Mouse (Mus musculus): ENCODE results near the gene Dennd4a. TPM values are rescaled to one million over a fixed set of nuclear protein-coding genes. Genes with fewer than 3 reads are reported as not detected.
A peak's percentile ranks its signal among the peaks of the same experiment; 100 is the strongest.

Gene Dennd4a
- polyA plus RNA-seq, 1 experiment from 2014 or later = 3.1 TPM

- no peak overlapping the region for H3K4me2 ChIP-seq (replicated peaks; ENCODE audit: low read depth)
- no peaks in the 10 kb centered on the region for H3K9me3 ChIP-seq (ENCODE audit: control insufficient read depth)
- no peak overlapping the region for H3K9ac ChIP-seq (ENCODE audit: low read depth, low read length)
- H3K27me3 ChIP-seq (replicated peaks; ENCODE audit: control insufficient read depth, insufficient read depth, low read length) = no peaks in the 10 kb centered on the region
- ATAC-seq = no peak
- no peak overlapping the region for H3K4me3 ChIP-seq (ENCODE audit: low read depth, low read length)
- 41% methylated on average over 5 of the region's 5 CpGs for WGBS
- no peak overlapping the region for H3K27ac ChIP-seq (ENCODE audit: low read depth, low read length)
- no peak for TF ChIP-seq CTCF (IDR thresholded peaks at IDR 0.05; ENCODE audit: low read depth)
- H3K4me1 ChIP-seq (replicated peaks; ENCODE audit: control insufficient read depth, insufficient read depth, low read length) = no peaks in the 10 kb centered on the region
- no peaks in the 10 kb centered on the region for H3K36me3 ChIP-seq (ENCODE audit: control insufficient read depth, insufficient read depth)
These were observed 40.7 kb upstream of the Dennd4a start for GRCm38 (mm10) chr9:64770411-64770849.

GRCm38 (mm10) chr9:64771236-64771635, 39.9 kb upstream of the Dennd4a start:
- Histone ChIP-seq H3K27ac (ENCODE audit: low read depth, low read length) (no peak overlapping the region), H3K4me1 (replicated peaks; ENCODE audit: control insufficient read depth, insufficient read depth, low read length) (no peaks in the 10 kb centered on the region), H3K27me3 (replicated peaks; ENCODE audit: control insufficient read depth, insufficient read depth, low read length) (no peaks in the 10 kb centered on the region), H3K9ac (ENCODE audit: low read depth, low read length) (no peak overlapping the region), H3K36me3 (ENCODE audit: control insufficient read depth, insufficient read depth) (no peaks in the 10 kb centered on the region), H3K4me3 (ENCODE audit: low read depth, low read length) (no peak overlapping the region), H3K9me3 (ENCODE audit: control insufficient read depth) (no peaks in the 10 kb centered on the region), H3K4me2 (replicated peaks; ENCODE audit: low read depth) (no peak overlapping the region)
- 59% methylated on average over 5 of the region's 5 CpGs for WGBS
- no peak for ATAC-seq
- no peak for TF ChIP-seq CTCF (IDR thresholded peaks at IDR 0.05; ENCODE audit: low read depth)

GRCm38 (mm10) chr9:64773254-64773653, 37.9 kb upstream of the Dennd4a start:
- 78% methylated on average over 8 of the region's 8 CpGs for WGBS

GRCm38 (mm10) chr9:64773936-64774335, 37.2 kb upstream of the Dennd4a start:
- Histone ChIP-seq H3K4me1 (replicated peaks; ENCODE audit: control insufficient read depth, insufficient read depth, low read length) (no peaks in the 10 kb centered on the region), H3K9me3 (ENCODE audit: control insufficient read depth) (no peaks in the 10 kb centered on the region), H3K4me3 (ENCODE audit: low read depth, low read length) (no peak overlapping the region), H3K27ac (ENCODE audit: low read depth, low read length) (no peak overlapping the region), H3K36me3 (ENCODE audit: control insufficient read depth, insufficient read depth) (no peaks in the 10 kb centered on the region), H3K27me3 (replicated peaks; ENCODE audit: control insufficient read depth, insufficient read depth, low read length) (no peaks in the 10 kb centered on the region), H3K9ac (ENCODE audit: low read depth, low read length) (no peak overlapping the region), H3K4me2 (replicated peaks; ENCODE audit: low read depth) (no peak overlapping the region)
- no peak for ATAC-seq
- WGBS = 59% methylated on average over 4 of the region's 4 CpGs
- TF ChIP-seq CTCF (IDR thresholded peaks at IDR 0.05; ENCODE audit: low read depth) = peak; percentile 60

More at GRCm38 (mm10) chr9:64773254-64773653, 37.9 kb upstream of the Dennd4a start:
- H3K36me3 ChIP-seq (ENCODE audit: control insufficient read depth, insufficient read depth) = no peaks in the 10 kb centered on the region
- no peak overlapping the region for H3K4me3 ChIP-seq (ENCODE audit: low read depth, low read length)
- H3K4me1 ChIP-seq (replicated peaks; ENCODE audit: control insufficient read depth, insufficient read depth, low read length) = no peaks in the 10 kb centered on the region
- H3K27me3 ChIP-seq (replicated peaks; ENCODE audit: control insufficient read depth, insufficient read depth, low read length) = no peaks in the 10 kb centered on the region
- H3K9ac ChIP-seq (ENCODE audit: low read depth, low read length) = no peak overlapping the region
- H3K4me2 ChIP-seq (replicated peaks; ENCODE audit: low read depth) = no peak overlapping the region
- H3K9me3 ChIP-seq (ENCODE audit: control insufficient read depth) = no peaks in the 10 kb centered on the region
- TF ChIP-seq CTCF (IDR thresholded peaks at IDR 0.05; ENCODE audit: low read depth) = no peak
- no peak overlapping the region for H3K27ac ChIP-seq (ENCODE audit: low read depth, low read length)
- ATAC-seq = no peak

- Histone ChIP-seq H3K36me3 (ENCODE audit: control insufficient read depth, insufficient read depth) (no peaks in the 10 kb centered on the region), H3K4me2 (replicated peaks; ENCODE audit: low read depth) (no peak overlapping the region), H3K27me3 (replicated peaks; ENCODE audit: control insufficient read depth, insufficient read depth, low read length) (no peaks in the 10 kb centered on the region), H3K9me3 (ENCODE audit: control insufficient read depth) (no peaks in the 10 kb centered on the region), H3K9ac (ENCODE audit: low read depth, low read length) (no peak overlapping the region), H3K27ac (ENCODE audit: low read depth, low read length) (no peak overlapping the region), H3K4me3 (ENCODE audit: low read depth, low read length) (no peak overlapping the region), H3K4me1 (replicated peaks; ENCODE audit: control insufficient read depth, insufficient read depth, low read length) (no peaks in the 10 kb centered on the region)
- ATAC-seq = 0 out of 2 replicates have a peak, but pooled peaks have one; percentile 16
- TF ChIP-seq CTCF (IDR thresholded peaks at IDR 0.05; ENCODE audit: low read depth) = no peak
- 24% methylated on average over 5 of the region's 5 CpGs for WGBS
These were observed 36.7 kb upstream of the Dennd4a start for GRCm38 (mm10) chr9:64774411-64774811.

- WGBS = 72% methylated on average over 2 of the region's 2 CpGs
- Histone ChIP-seq H3K4me2 (replicated peaks; ENCODE audit: low read depth) (no peak overlapping the region), H3K9ac (ENCODE audit: low read depth, low read length) (no peak overlapping the region), H3K4me1 (replicated peaks; ENCODE audit: control insufficient read depth, insufficient read depth, low read length) (no peaks in the 10 kb centered on the region), H3K9me3 (ENCODE audit: control insufficient read depth) (no peaks in the 10 kb centered on the region), H3K36me3 (ENCODE audit: control insufficient read depth, insufficient read depth) (no peaks in the 10 kb centered on the region), H3K27me3 (replicated peaks; ENCODE audit: control insufficient read depth, insufficient read depth, low read length) (no peaks in the 10 kb centered on the region), H3K4me3 (ENCODE audit: low read depth, low read length) (no peak overlapping the region), H3K27ac (ENCODE audit: low read depth, low read length) (no peak overlapping the region)
- no peak for TF ChIP-seq CTCF (IDR thresholded peaks at IDR 0.05; ENCODE audit: low read depth)
- ATAC-seq = no peak
These were observed 36.3 kb upstream of the Dennd4a start for GRCm38 (mm10) chr9:64774883-64775282.

- Histone ChIP-seq H3K36me3 (ENCODE audit: control insufficient read depth, insufficient read depth) (no peaks in the 10 kb centered on the region), H3K4me3 (ENCODE audit: low read depth, low read length) (no peak overlapping the region), H3K4me1 (replicated peaks; ENCODE audit: control insufficient read depth, insufficient read depth, low read length) (no peaks in the 10 kb centered on the region), H3K27me3 (replicated peaks; ENCODE audit: control insufficient read depth, insufficient read depth, low read length) (no peaks in the 10 kb centered on the region), H3K9ac (ENCODE audit: low read depth, low read length) (no peak overlapping the region), H3K27ac (ENCODE audit: low read depth, low read length) (no peak overlapping the region), H3K4me2 (replicated peaks; ENCODE audit: low read depth) (no peak overlapping the region), H3K9me3 (ENCODE audit: control insufficient read depth) (no peaks in the 10 kb centered on the region)
- no peak for TF ChIP-seq CTCF (IDR thresholded peaks at IDR 0.05; ENCODE audit: low read depth)
- ATAC-seq = no peak
- 74% methylated on average over 4 of the region's 4 CpGs for WGBS
These were observed 35.6 kb upstream of the Dennd4a start for GRCm38 (mm10) chr9:64775491-64775890.

All from intestine, postnatal 0 days (tissue).